Mouse (Mus musculus) myocyte (in vitro differentiated cells): Measurements from ENCODE around the gene Slc4a1.

Experiments used
- CEBPB ChIP-seq: IDR thresholded peaks from 2 replicates; pipeline ENCODE4 v1.6.1; 2011; ENCODE audit warnings: mild to moderate bottlenecking, moderate library complexity; ENCODE audit not compliant: poor library complexity, insufficient read depth, severe bottlenecking
- E2F4 ChIP-seq: IDR thresholded peaks from one replicate; pipeline ENCODE4 v1.6.1; 2011; ENCODE audit warnings: mild to moderate bottlenecking, control low read depth, moderate library complexity; ENCODE audit not compliant: insufficient read depth
- MAX ChIP-seq: IDR thresholded peaks from one replicate; pipeline ENCODE4 v1.6.1; 2011; ENCODE audit warnings: low read depth, mild to moderate bottlenecking, control low read depth
- MYOD1 ChIP-seq, 3 experiments: IDR thresholded peaks; one replicate each; pipeline ENCODE4 v1.6.1; 2011; ENCODE audit warnings: control low read depth in 2 of 3, low read depth in 2 of 3, mild to moderate bottlenecking in 2 of 3, moderate library complexity in 1 of 3; ENCODE audit not compliant: insufficient read length in 2 of 3, control insufficient read depth in 1 of 3
- MYOG ChIP-seq, 3 experiments: IDR thresholded peaks; one replicate each; pipeline ENCODE4 v1.6.1; 2011; ENCODE audit warnings: control low read depth in 2 of 3, low read depth in 2 of 3, mild to moderate bottlenecking in 2 of 3; ENCODE audit not compliant: insufficient read length in 2 of 3, control insufficient read depth in 1 of 3, insufficient read depth in 1 of 3
- POLR2A ChIP-seq: IDR thresholded peaks from one replicate; pipeline ENCODE4 v1.6.1; 2011; ENCODE audit warnings: low read depth, mild to moderate bottlenecking, control low read depth, moderate library complexity; ENCODE audit not compliant: insufficient read length
- POLR2AphosphoS2 ChIP-seq: IDR thresholded peaks from one replicate; pipeline ENCODE4 v1.6.1; 2011; ENCODE audit warnings: low read depth, control low read depth; ENCODE audit not compliant: insufficient read length
- REST ChIP-seq: IDR thresholded peaks from one replicate; pipeline ENCODE4 v1.6.1; 2011; ENCODE audit warnings: mild to moderate bottlenecking, control low read depth, moderate library complexity; ENCODE audit not compliant: insufficient read depth, insufficient read length
- SRF ChIP-seq: IDR thresholded peaks from one replicate; pipeline ENCODE4 v1.6.1; 2011; ENCODE audit warnings: low read depth; ENCODE audit not compliant: control insufficient read depth, insufficient read length
- TCF12 ChIP-seq: IDR thresholded peaks from one replicate; pipeline ENCODE4 v1.6.1; 2011; ENCODE audit warnings: mild to moderate bottlenecking, control low read depth; ENCODE audit not compliant: poor library complexity, insufficient read depth, severe bottlenecking
- TCF3 ChIP-seq: IDR thresholded peaks from one replicate; pipeline ENCODE4 v1.6.1; 2011; ENCODE audit warnings: low read depth, control low read depth; ENCODE audit not compliant: insufficient read length
- USF1 ChIP-seq: IDR thresholded peaks from one replicate; pipeline ENCODE4 v1.6.1; 2011; ENCODE audit warnings: low read depth, mild to moderate bottlenecking, control low read depth, moderate library complexity

DNA sequence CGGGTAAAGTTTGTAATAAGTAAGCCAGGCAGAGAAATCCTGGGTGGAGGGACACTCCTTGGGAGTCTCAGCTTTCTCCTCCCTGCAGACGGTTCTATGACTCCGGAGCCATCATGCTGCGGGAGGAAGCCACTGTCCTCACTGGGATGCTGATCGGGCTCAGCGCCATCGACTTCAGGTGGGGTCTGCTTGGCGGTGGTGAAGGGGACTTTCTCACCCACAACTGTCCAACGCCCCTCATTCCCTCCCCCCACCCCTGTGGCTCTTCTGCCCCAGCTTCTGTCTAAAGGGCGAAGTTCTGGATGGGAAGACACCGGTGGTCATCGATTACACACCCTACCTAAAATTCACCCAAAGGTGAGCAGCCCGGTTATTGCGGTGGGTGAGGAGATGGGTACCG is 33.1 kb upstream of the Slc4a1 start:
- no peak for TF ChIP-seq POLR2A
- TF ChIP-seq MYOD1 (IDR thresholded peaks at IDR 0.05; ENCODE audit: control insufficient read depth in 1 of 3, insufficient read length in 2 of 3, low read depth in 2 of 3), result no peak
- no peak for TF ChIP-seq MAX
- TF ChIP-seq E2F4, result no peak
- TF ChIP-seq TCF3, result no peak
- TF ChIP-seq TCF12, result no peak
- TF ChIP-seq POLR2AphosphoS2, result no peak
- no peak for TF ChIP-seq USF1
- TF ChIP-seq MYOG (IDR thresholded peaks at IDR 0.05; ENCODE audit: control insufficient read depth in 1 of 3, insufficient read depth in 1 of 3, insufficient read length in 2 of 3, low read depth in 2 of 3), result no peak
- no peak for TF ChIP-seq REST
- no peak for TF ChIP-seq CEBPB
- TF ChIP-seq SRF, result no peak
